Mouse (Mus musculus): ENCODE measurements around the gene Rab3il1. TPM values are rescaled to one million over a fixed set of nuclear protein-coding genes. Genes with fewer than 3 reads are reported as not detected.
A peak's percentile ranks its signal among the peaks of the same experiment; 100 is the strongest.

The Rab3il1 gene
- polyA plus RNA-seq, 1 experiment from 2014 or later: 54.0 TPM

DNA sequence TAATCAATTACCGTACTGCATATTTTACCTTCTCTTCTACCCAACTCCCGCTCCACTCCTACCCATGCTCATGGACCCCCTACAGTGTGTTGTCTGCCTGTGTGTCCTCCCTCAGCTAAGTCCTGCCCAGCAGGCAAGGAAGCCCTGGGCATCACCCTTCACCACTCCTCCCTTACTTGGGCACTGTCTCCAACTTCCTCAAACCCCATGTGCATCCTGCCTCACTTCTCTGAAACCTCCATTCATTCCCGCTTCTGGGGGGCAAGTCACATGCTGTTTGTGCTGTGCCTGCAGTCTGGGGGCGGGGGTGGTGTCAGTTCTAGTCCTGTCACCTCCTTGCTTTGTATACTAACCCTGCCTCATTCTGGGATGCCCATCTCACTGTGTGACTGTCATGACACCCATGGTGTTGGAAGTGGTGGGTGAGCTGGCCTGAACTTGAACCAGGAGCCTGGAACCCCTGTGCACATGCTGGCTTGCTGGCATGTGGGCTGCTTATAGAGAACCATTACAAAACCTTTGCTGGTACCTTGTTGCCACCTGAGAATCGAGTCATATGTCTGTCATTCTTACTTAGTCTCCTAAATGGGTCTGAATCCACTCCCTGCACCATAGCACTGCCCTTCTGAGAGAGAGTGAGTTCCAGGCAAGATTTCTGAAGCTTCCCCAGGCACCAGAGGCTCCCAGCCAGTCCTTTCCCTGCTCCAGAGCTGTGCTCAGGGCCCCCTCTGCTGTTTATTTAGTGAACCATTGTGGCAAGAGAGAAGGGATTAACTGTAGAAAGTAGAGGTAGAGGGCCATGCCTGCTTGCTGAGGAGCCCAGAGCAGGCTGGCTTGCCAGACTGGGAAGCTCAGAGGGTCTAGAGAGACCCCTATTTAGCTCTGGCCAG, 21.2 kb downstream of the Rab3il1 start:
- no peaks in the 10 kb centered on the region for H3K9me3 ChIP-seq (replicated peaks; ENCODE audit: control insufficient read depth, low read length)
- peak overlapping the region; percentile 29 for H3K4me2 ChIP-seq
- H3K36me3 ChIP-seq (ENCODE audit: control insufficient read depth, insufficient read depth, low read length): peaks cover 6% of the 10 kb centered on the region; the same call in 1 of the 2 replicates
- H3K27me3 ChIP-seq (ENCODE audit: control insufficient read depth, insufficient read depth, low read length): no peaks in the 10 kb centered on the region
- no peak for ATAC-seq (replicated peaks; ENCODE audit: insufficient number of reproducible peaks, low FRiP score, low TSS enrichment)
- H3K9ac ChIP-seq (ENCODE audit: low read depth, low read length): peak overlapping the region; percentile 28; the same call in 1 of the 2 replicates
- H3K4me3 ChIP-seq (ENCODE audit: low read depth, low read length): no peak overlapping the region
- WGBS (ENCODE audit: insufficient replicate concordance): 65% methylated on average over 5 of the region's 5 CpGs
- peaks cover 62% of the 10 kb centered on the region for H3K4me1 ChIP-seq (ENCODE audit: control insufficient read depth, insufficient read depth, low read length)
- H3K27ac ChIP-seq (ENCODE audit: low read depth, low read length): peak overlapping the region; percentile 75

DNA sequence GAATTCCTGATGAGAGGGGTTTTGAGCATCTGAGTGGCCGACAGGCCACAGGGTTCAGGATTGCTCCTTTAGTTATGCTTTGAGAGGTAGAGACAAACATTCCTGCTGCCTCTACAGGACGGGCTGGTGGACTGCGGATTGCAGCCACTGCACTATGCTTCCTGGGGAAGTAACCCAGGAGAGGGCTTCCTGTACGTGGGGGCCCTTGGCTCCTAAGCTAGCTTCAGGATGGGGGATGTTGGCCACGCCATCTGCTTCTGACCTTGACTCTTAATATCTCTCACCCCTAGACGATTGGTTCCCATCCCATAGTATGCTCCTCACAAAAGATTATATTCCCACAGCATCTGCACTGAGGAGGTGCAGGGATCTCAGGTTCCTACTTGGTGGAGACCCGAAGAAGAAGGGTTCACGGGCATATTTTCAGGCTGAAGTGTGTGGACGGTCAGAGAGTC, 21.9 kb downstream of the Rab3il1 start:
- H3K9me3 ChIP-seq (replicated peaks; ENCODE audit: control insufficient read depth, low read length): no peaks in the 10 kb centered on the region
- H3K4me3 ChIP-seq (ENCODE audit: low read depth, low read length): no peak overlapping the region
- H3K4me2 ChIP-seq: peak overlapping the region; percentile 21; the same call in 1 of the 2 replicates
- no peak for ATAC-seq (replicated peaks; ENCODE audit: insufficient number of reproducible peaks, low FRiP score, low TSS enrichment)
- H3K4me1 ChIP-seq (ENCODE audit: control insufficient read depth, insufficient read depth, low read length): peaks cover 59% of the 10 kb centered on the region
- H3K36me3 ChIP-seq (ENCODE audit: control insufficient read depth, insufficient read depth, low read length): peaks cover 9% of the 10 kb centered on the region
- peak overlapping the region; percentile 75 for H3K27ac ChIP-seq (ENCODE audit: low read depth, low read length)
- peak overlapping the region; percentile 23; the same call in 1 of the 2 replicates for H3K9ac ChIP-seq (ENCODE audit: low read depth, low read length)
- WGBS (ENCODE audit: insufficient replicate concordance): 56% methylated on average over 9 of the region's 9 CpGs
- H3K27me3 ChIP-seq (ENCODE audit: control insufficient read depth, insufficient read depth, low read length): no peaks in the 10 kb centered on the region

DNA sequence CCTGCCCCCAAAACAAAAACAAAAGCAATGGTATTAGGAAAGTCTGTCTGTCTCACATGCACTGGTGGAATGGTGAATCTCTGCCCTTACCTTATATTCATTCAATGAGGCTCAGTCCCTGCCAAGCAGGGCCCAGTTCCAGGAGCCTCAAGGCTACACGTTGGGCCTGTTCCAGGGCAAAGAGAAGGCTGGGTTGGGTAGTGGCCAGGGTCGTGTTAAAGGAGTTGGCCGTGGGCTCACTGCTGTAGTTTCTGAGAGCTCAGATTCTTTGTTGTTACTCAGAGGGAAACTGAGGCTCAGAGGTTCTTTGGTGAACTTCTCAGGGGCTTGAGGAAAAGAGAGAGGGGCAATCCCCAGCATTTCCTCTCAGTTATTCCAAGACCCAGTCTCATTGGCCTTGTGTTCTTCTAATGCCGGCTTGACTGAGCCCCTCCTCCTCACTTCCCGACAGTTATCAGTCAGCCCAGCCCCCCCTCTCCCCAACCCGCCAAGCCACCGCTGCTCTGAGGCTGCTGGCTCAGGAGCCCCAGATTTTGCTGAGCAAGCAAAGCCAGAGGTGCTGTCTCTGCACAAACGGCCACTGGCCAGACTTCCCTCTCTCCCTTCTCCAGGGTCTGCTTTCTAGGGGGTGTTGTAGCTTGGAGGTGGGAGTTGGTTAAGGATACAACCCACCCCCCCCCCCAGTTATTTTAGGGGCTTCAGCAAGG, 23.9 kb downstream of the Rab3il1 start:
- H3K4me3 ChIP-seq (ENCODE audit: low read depth, low read length): no peak overlapping the region
- WGBS (ENCODE audit: insufficient replicate concordance): 17% methylated on average over 8 of the region's 8 CpGs
- no peaks in the 10 kb centered on the region for H3K27me3 ChIP-seq (ENCODE audit: control insufficient read depth, insufficient read depth, low read length)
- peak; percentile 73 for ATAC-seq (replicated peaks; ENCODE audit: insufficient number of reproducible peaks, low FRiP score, low TSS enrichment)
- H3K4me2 ChIP-seq: peak overlapping the region; percentile 12; the same call in 1 of the 2 replicates
- peak overlapping the region; percentile 40; the same call in 1 of the 2 replicates for H3K9ac ChIP-seq (ENCODE audit: low read depth, low read length)
- H3K9me3 ChIP-seq (replicated peaks; ENCODE audit: control insufficient read depth, low read length): no peaks in the 10 kb centered on the region
- H3K4me1 ChIP-seq (ENCODE audit: control insufficient read depth, insufficient read depth, low read length): peaks cover 44% of the 10 kb centered on the region
- peaks cover 9% of the 10 kb centered on the region for H3K36me3 ChIP-seq (ENCODE audit: control insufficient read depth, insufficient read depth, low read length)
- peak overlapping the region; percentile 75 for H3K27ac ChIP-seq (ENCODE audit: low read depth, low read length)

GRCm38 (mm10) chr19:10029746-10030145, 28.3 kb downstream of the Rab3il1 start:
- no peak for ATAC-seq (replicated peaks; ENCODE audit: insufficient number of reproducible peaks, low FRiP score, low TSS enrichment)
- Histone ChIP-seq H3K9ac (ENCODE audit: low read depth, low read length) (no peak overlapping the region), H3K27me3 (ENCODE audit: control insufficient read depth, insufficient read depth, low read length) (no peaks in the 10 kb centered on the region), H3K4me3 (ENCODE audit: low read depth, low read length) (no peak overlapping the region), H3K9me3 (replicated peaks; ENCODE audit: control insufficient read depth, low read length) (no peaks in the 10 kb centered on the region), H3K4me2 (no peak overlapping the region), H3K27ac (ENCODE audit: low read depth, low read length) (no peak overlapping the region), H3K4me1 (ENCODE audit: control insufficient read depth, insufficient read depth, low read length) (peaks cover 15% of the 10 kb centered on the region), H3K36me3 (ENCODE audit: control insufficient read depth, insufficient read depth, low read length) (peaks cover 12% of the 10 kb centered on the region)
- WGBS (ENCODE audit: insufficient replicate concordance): 85% methylated on average over 2 of the region's 2 CpGs

GRCm38 (mm10) chr19:10033211-10033973, 31.9 kb downstream of the Rab3il1 start:
- Histone ChIP-seq H3K27ac (ENCODE audit: low read depth, low read length) (no peak overlapping the region), H3K9ac (ENCODE audit: low read depth, low read length) (no peak overlapping the region), H3K4me3 (ENCODE audit: low read depth, low read length) (no peak overlapping the region), H3K27me3 (ENCODE audit: control insufficient read depth, insufficient read depth, low read length) (no peaks in the 10 kb centered on the region), H3K36me3 (ENCODE audit: control insufficient read depth, insufficient read depth, low read length) (peaks cover 3% of the 10 kb centered on the region; the same call in 1 of the 2 replicates), H3K4me1 (ENCODE audit: control insufficient read depth, insufficient read depth, low read length) (peaks cover 1% of the 10 kb centered on the region), H3K4me2 (no peak overlapping the region), H3K9me3 (replicated peaks; ENCODE audit: control insufficient read depth, low read length) (no peaks in the 10 kb centered on the region)
- ATAC-seq (replicated peaks; ENCODE audit: insufficient number of reproducible peaks, low FRiP score, low TSS enrichment): no peak
- 42% methylated on average over 8 of the region's 8 CpGs for WGBS (ENCODE audit: insufficient replicate concordance)

DNA sequence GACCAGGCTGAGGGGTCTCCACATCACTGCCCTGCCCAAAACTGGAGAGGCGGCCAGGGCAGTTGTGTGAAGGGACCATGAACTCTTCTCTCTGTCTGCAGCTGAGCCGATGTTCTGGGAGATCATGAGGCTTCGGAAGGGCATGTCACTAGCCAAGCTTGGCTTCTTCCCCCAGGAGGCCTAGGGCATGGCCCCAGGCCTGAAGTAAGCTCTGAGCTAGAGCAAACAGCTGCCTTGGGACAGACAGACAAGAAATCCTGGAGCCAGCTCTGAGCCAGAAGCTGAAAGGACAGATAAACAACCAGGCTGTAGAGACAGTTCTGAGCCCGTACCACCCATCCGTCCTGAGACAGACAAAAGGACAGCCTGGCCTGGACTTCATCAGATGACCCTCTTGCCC, 32.9 kb downstream of the Rab3il1 start:
- no peak overlapping the region for H3K9ac ChIP-seq (ENCODE audit: low read depth, low read length)
- peaks cover 3% of the 10 kb centered on the region; the same call in 1 of the 2 replicates for H3K36me3 ChIP-seq (ENCODE audit: control insufficient read depth, insufficient read depth, low read length)
- WGBS (ENCODE audit: insufficient replicate concordance): 83% methylated on average over 5 of the region's 5 CpGs
- no peak for ATAC-seq (replicated peaks; ENCODE audit: insufficient number of reproducible peaks, low FRiP score, low TSS enrichment)
- H3K4me1 ChIP-seq (ENCODE audit: control insufficient read depth, insufficient read depth, low read length): peaks cover 11% of the 10 kb centered on the region
- no peaks in the 10 kb centered on the region for H3K9me3 ChIP-seq (replicated peaks; ENCODE audit: control insufficient read depth, low read length)
- H3K27ac ChIP-seq (ENCODE audit: low read depth, low read length): no peak overlapping the region
- H3K4me2 ChIP-seq: no peak overlapping the region
- no peaks in the 10 kb centered on the region for H3K27me3 ChIP-seq (ENCODE audit: control insufficient read depth, insufficient read depth, low read length)
- H3K4me3 ChIP-seq (ENCODE audit: low read depth, low read length): no peak overlapping the region

- Histone ChIP-seq H3K27me3 (ENCODE audit: control insufficient read depth, insufficient read depth, low read length) (no peaks in the 10 kb centered on the region), H3K4me1 (ENCODE audit: control insufficient read depth, insufficient read depth, low read length) (peaks cover 15% of the 10 kb centered on the region), H3K9me3 (replicated peaks; ENCODE audit: control insufficient read depth, low read length) (no peaks in the 10 kb centered on the region), H3K27ac (ENCODE audit: low read depth, low read length) (no peak overlapping the region), H3K4me2 (no peak overlapping the region), H3K36me3 (ENCODE audit: control insufficient read depth, insufficient read depth, low read length) (peaks cover 3% of the 10 kb centered on the region; the same call in 1 of the 2 replicates), H3K4me3 (ENCODE audit: low read depth, low read length) (no peak overlapping the region), H3K9ac (ENCODE audit: low read depth, low read length) (no peak overlapping the region)
- 59% methylated on average over 8 of the region's 8 CpGs for WGBS (ENCODE audit: insufficient replicate concordance)
- no peak for ATAC-seq (replicated peaks; ENCODE audit: insufficient number of reproducible peaks, low FRiP score, low TSS enrichment)
Measured at GRCm38 (mm10) chr19:10034785-10035447, 33.4 kb downstream of the Rab3il1 start.
